Mouse (Mus musculus): ENCODE results near the gene Perp. TPM values are rescaled to one million over a fixed set of nuclear protein-coding genes. Genes with fewer than 3 reads are reported as not detected.

The Perp gene
- polyA plus RNA-seq, 1 experiment from 2014 or later = 195 TPM

DNA sequence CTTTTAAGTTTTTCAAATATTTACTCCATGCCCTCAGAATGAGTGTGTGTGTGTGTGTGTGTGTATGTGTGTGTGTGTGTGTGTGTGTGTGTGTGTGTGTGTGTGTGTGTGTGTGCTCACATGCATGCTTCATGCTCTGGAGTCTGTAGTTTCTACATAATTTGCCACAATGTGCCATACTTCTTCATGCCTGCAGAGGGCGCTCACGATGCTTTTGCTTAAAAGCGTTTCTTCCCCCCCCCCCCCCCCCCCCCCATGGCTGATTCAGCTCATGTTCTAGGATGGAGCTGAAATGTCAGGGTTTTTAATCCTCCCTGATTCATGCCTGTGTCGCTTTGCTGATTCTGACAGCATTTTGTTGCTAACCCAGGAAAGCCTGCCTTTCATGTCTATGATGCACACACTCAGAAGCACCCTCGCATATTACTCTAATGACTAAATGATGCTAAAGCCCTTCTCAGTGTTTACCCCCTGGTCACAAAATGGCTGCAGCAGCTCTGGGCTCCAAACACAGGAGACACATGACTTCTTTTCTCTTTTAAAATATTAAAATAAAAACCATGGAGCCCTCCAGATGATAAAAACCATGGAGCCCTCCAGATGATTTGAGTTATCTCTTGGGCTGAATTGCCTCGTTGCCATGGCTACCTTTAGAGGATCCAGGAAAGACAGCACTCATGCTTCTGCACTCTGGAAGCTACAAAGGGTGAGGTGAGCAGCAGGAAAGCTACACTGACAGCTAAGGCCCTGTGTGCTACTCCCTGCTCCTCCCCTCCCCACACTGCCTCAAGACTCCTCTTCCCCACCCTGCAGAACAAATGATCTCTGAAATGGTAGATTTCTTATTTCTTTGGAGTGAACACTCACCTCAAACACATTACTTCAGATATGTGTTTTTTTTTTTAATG lies 49.7 kb downstream of the Perp start:
- Histone ChIP-seq H3K27me3 (ENCODE audit: control insufficient read depth, insufficient read depth, low read length) (no peaks in the 10 kb centered on the region), H3K4me3 (ENCODE audit: low read depth, low read length) (no peak overlapping the region), H3K27ac (ENCODE audit: low read length) (no peak overlapping the region), H3K9me3 (ENCODE audit: control insufficient read depth, low read depth, low read length) (no peaks in the 10 kb centered on the region), H3K4me1 (ENCODE audit: control insufficient read depth, insufficient read depth, low read length) (no peaks in the 10 kb centered on the region), H3K4me2 (replicated peaks; ENCODE audit: low read depth, low read length) (no peak overlapping the region), H3K9ac (replicated peaks; ENCODE audit: low read depth, low read length) (no peak overlapping the region), H3K36me3 (ENCODE audit: control insufficient read depth, insufficient read depth, low read length) (no peaks in the 10 kb centered on the region)
- no peak for ATAC-seq (ENCODE audit: insufficient number of reproducible peaks, insufficient read depth, low FRiP score, low read depth)
- WGBS = 43% methylated on average over 6 of the region's 6 CpGs

DNA sequence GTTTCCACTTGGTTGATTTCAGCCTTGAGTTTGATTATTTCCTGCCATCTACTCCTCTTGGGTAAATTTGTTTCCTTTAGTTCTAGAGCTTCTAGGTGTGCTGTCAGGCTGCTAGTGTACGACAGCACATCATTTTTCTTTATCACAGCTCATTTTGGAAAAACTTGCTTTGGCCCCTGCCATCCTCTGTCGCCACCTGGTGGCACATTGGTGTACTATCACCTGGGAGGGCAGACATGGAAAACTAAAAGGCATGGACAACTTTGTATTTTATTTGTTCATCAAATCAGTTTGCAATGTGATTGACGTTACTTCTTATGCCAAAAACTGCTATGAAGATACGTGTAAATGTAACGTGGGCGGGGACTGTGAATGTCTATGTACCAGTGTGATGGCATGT lies 59.3 kb downstream of the Perp start:
- ATAC-seq (ENCODE audit: insufficient number of reproducible peaks, insufficient read depth, low FRiP score, low read depth) = no peak
- Histone ChIP-seq H3K36me3 (ENCODE audit: control insufficient read depth, insufficient read depth, low read length) (no peaks in the 10 kb centered on the region), H3K9me3 (ENCODE audit: control insufficient read depth, low read depth, low read length) (no peaks in the 10 kb centered on the region), H3K9ac (replicated peaks; ENCODE audit: low read depth, low read length) (no peak overlapping the region), H3K4me2 (replicated peaks; ENCODE audit: low read depth, low read length) (no peak overlapping the region), H3K4me1 (ENCODE audit: control insufficient read depth, insufficient read depth, low read length) (no peaks in the 10 kb centered on the region), H3K27me3 (ENCODE audit: control insufficient read depth, insufficient read depth, low read length) (no peaks in the 10 kb centered on the region), H3K27ac (ENCODE audit: low read length) (no peak overlapping the region), H3K4me3 (ENCODE audit: low read depth, low read length) (no peak overlapping the region)
- 22% methylated on average over 6 of the region's 6 CpGs for WGBS

Other genes starting within 250 kb of the Perp start
- gene Arfgef3, start 101.1 kb upstream of the Perp start, polyA plus RNA-seq (2014; fragmentation: Nextera tagmentation; extraction: Ambion mirVana) = 3.2 TPM in 2 replicates
- not detected in 2 replicates for gene Gm4922, start 58.2 kb upstream of the Perp start, polyA plus RNA-seq (2014; fragmentation: Nextera tagmentation; extraction: Ambion mirVana)
- 2.8 and 3.0 TPM in 2 replicates for gene Tnfaip3, start 170.6 kb downstream of the Perp start, polyA plus RNA-seq (2014; fragmentation: Nextera tagmentation; extraction: Ambion mirVana)